Mouse (Mus musculus) frontal cortex, postnatal 25 days (tissue): ENCODE measurements around the gene Vcp.

Source experiments
- DNase-seq, 2 experiments: peaks; one replicate each; pipeline ENCODE4 v3.0.0; 2022; ENCODE audit warnings: low spot score in 2 of 2

Vcp gene

DNA sequence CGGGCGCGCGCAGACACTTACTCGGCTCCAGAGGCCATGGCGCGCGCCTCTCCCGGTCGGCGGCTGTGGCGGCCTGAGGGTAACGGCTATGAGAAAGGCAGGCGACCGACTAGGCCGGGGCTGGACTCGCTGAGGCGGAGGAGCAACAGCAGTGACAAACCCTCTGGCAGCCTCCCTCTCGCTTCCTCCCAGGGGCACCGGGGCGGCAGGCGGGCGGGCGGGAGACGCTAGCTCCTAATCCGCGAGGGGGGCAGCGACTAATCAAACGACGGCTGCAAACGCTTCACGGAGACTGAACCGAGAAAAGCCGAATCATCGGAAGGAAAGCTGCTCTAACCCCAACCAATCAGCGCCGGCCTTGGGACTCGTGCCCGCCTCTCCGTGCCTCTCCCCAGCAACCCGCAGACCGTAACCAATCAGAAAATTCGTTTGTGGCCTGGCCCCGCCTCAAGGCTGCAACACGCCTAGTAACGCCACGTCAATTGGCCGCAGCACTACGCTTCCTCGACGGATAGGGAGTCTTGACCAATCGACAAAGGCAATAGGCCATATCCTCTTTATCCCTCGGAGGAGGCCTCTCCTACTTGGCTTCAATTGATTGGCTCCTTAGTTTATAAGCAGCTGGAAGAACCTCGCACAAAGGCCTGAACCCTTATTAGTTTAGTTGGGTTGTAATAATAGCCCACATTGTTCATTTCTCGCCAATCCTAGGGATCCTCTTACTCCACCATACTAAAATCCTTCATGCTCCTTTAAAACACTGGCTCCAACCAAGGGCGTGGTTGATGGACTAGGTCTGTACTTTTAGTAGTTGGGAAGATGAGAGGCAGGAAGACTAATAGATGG is at the start of gene Vcp:
Gene Vcp (minus strand): TSS at position 367 of the 846 bp plus-strand sequence.
- peak; percentile 97 for DNase-seq

DNA sequence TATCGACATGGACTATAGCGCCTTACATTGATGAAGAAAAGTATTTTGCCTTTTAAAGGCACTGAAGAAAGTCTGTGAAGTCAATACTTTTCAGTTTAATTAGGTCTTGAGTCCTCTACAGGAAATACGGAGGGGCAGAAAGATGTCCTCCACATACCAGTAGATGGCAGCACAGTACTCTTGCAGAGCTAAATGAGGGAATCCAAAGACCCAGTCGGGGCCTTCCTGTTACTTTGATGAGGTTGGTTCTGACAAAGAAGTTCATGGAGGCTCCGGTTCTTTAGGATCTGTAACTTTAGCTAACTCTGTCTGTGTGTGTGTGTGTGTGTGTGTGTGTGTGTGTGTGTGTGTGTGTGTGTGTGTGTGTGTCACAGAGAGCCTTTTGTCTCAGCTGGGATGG is 46.9 kb upstream of the Vcp start:
- DNase-seq: no peak

DNA sequence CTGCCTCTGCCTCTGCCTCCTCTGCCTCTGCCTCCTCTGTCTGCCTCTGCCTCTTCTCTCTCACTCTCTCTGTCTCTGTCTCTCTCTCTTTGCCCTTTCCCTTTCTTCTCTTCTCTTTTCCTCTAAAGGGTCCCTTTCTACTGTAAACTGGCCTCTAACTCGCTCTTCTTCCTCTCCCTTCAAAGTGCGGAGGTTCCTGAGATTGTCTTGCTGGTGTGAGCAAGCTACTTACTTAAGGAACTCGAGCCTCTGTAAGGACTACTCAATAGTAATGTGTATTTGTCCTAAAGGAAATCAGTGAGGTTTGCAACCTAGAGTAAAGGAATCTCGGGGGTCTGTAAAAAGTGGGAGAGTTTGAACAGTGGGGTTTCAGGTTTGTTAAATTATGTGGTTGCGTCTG is 46.3 kb upstream of the Vcp start:
- DNase-seq: no peak

DNA sequence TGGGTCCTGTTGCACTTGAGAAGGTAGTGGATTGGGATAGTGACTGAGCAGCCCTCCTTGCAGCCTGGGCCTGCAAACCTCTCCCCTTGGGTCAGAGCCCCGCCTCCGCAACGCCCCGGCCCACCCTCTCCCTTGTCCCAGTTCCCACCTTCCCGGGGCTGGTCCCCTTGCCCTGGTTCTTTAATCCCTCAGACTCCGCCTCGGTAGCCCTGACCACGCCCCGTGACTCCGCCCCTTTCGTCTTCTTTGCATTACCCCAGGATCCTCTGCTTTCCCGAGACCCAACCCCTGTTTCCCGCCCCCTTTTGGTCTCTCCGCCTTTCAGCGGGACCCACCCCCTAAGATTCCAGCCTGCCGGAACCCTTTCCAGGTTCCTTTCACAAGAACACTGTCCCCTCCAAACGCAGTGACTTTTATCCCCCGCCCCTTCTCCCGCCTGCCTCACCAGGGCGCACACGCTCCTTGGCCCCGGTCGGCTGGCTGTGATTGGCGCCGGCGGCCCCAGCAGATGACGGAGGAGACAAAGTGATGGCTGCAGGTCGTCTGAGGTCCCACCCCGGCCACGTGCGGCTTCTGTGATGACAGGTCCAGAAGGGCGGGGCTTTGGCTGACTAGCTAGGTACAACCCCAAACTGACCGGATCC is 45.5 kb upstream of the Vcp start, which contains the start of gene Fam214b:
Gene Fam214b (minus strand): TSS at position 562 of the 644 bp plus-strand sequence.
- peak; percentile 83 to 92 for DNase-seq

DNA sequence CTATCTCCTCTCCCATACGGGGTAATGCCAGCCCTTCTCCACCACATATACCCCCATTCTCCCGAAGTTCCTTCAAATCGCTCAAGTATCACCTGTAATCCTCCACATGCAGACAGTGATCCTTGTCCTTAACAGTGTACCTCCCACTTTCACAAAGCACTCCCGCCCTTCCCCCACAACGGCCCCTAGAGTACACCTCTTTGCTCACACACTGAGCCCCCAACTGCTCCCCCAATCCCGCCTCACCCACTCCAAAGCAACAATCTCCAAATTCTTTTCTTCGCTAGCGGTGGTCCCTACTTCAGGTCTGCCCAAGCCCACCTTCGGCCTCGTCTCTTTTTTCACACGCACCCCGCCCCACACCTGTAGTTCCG is 45.0 kb upstream of the Vcp start:
- DNase-seq: no peak

DNA sequence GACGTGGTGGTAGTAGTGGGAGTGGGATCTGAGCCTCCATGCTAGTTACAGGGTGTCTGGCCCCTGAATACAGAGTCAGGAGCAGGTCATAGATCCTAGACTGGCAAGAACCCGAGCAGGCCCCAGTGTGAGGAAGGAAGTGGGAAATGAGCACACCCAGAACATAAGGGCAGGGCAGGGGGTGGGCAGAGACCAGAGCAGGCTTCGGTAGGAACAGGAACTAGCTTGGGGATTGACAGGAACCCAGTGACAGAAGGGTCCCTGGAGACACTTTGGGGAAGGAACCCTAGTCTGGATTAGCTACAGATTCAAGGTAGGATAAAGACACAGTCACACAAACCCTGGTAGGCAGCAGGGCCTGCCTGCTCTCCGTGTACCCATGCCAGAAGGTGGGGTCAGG is 44.4 kb upstream of the Vcp start:
- no peak for DNase-seq

DNA sequence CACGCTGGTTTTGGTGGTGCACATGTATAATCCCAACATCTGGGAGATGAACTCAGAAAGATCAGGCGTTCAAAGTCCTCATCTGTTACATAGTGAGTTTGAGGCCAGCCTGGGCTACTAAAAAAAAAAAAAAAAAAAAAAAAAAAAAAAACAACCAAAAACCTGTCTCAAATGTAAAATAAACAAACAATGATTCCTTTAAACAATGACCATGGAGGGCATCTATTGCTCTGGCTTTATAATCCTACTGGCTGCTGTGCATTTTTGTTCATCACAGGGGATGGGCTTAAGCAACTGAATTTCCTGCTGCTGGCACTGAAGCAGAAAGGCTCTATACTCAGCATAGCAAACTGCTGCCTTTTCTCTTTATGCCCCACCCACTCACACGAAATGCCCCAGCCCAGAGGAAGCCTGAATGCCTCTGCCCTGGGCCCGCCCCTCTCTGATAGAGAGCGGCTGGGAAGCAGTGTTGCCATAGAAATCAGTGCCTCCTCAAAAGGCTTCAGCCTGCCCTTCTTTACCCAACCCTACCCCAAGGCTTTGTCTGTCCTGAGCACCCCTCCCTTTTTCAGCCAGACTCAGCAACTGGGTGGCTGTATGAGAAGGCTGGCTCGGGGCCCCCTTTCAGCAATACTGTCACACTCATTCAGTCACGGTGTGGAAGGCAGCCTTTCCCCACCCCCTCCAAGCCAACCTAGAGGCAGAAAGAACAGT is 43.5 kb upstream of the Vcp start:
- no peak for DNase-seq

DNA sequence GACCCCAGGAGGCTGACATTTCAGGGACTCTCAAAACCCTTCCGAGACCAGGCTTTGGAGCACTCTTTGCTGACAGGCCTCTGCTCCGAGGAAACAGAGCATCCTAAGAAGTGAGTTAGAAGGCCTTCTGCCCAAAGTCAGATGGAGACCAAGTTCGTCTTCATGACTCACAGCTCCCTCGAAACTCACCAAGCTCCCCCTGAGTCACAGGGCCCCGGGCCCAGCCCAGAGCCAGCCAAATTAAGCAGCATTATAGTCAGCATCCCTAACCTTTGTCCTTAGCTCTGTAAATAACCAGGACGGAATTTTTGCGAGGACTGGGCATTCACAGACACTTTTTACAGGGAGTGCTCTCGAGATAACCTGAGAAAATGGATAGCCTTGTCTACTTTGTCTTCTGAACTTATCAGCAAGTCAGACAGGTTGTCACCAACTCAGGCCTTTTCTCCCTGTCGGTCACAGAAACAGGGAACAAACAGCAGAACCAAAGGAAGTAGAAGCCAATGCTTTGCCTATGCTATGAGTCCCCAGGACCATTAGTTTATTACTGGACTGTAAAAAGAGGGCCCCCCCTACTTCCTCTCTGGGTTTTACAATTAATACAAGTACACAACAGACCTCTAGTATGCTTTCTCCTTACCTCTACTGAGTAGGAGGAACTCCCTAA is 40.7 kb upstream of the Vcp start:
- no peak for DNase-seq

DNA sequence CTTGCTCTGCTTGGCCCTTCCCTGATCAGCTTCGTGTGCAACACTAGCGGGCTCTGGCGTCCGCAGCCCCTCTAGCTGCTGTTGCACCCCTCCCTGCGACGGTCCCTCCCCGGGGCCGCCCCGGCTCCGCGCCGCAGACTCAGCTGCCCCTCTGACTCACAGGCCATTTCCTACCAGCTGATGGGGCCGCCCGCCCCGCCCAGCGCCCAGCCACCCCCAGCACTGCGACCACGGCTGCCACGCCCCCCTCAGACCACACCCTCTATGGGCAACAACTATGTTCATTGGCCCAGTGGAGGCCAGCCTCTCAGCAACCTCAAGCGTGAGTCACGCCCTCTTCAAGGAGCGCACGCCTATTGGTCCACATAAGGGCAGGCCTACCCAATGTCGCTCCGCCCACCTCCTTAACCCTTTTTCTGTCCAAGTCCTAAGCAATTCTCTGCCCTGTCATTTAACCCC is 39.8 kb upstream of the Vcp start:
- peak; percentile 76 to 85 for DNase-seq

DNA sequence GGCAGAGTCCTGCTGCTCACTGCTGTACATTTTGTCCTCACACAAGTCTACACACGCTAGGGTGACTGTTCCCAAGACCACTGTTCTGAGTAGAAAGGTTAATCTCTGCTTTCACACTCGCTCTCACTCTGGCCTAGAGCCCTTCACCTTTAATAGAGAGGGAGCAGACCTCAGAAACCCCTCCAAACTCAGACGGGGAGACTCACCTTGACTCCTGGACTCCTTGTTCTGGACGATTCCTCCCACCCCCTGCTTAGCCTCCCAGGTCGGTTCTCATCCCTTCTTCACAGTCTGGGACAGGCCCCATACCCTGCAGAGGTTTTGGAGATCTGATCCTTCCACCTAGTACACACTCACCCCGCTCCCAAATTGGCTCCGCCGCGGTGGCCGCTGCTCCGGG is 39.3 kb upstream of the Vcp start:
- DNase-seq: no peak

DNA sequence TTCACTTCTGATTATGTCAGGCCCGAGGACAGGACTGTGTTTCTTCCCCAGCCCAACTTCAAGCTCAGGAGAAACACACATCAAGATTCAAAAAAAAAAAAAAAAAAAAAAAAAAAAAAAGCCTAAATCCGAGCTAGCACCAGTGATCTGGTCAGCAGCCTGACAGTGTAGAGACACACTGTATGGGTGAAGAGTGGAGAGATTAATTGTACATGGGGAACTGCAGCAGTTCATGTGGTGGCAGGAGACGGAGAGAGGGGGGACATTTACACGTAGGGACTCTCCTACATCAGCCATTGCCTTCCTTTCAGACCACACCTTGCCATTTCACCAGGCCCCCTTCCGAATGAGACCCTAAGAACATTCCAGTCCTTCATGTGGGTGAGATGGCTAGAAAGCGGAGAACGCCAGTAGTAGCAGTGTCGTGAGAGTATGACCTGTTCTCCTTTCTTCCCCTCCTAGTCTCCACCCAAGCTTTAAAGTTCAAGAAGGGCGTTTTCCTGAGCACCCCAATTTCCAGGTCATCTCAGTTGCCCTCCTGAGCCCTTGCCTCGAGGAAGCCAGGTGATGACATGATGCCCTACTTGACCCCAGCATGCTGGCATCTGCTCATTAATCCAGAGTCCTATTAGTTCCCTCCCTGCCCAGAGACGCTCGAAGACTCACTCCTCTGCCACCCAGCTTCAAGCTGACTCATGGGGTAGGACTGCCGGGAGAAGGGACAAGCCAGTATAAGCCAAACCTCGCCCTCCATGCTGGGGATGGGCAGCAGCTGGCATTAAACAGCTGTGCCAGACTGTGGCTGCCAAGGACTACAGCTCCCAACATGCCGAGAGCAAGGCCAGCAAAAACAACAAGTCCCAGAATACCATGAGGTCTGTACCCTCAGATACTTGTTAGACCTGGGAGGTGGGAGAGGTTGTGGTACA is 38.5 kb upstream of the Vcp start:
- no peak for DNase-seq

DNA sequence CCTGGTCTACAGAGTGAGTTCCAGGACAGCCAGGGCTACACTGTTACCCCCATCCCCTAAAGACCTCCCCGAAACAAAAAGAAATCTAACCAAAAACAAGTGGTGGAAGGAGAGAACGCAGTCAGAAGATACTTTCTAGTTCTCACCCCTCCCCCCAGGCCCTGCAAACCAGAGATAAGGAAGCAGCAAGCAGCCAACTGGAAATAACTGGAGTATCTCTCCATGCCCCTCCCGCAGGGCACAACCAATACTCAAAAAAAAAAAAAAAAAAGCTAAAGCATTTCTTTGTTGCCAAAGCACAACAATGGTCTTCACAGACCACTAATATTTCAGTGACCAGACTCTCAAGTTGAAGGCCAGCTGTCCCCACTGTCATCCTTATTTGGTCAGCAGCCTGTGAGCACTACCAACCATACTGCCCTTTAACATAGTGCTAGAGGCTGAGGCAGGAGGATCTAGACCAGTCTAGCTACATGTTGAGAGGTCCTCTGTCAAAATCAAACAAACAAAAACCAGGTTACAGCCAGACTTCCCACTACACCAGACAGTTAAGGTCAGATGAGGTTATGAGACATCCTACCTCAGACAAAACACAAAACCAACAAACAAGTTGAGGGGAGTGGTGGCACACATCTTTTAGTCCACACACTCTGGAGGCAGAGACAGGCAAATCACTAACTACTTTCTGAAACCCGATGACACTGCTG is 37.7 kb upstream of the Vcp start:
- no peak for DNase-seq

DNA sequence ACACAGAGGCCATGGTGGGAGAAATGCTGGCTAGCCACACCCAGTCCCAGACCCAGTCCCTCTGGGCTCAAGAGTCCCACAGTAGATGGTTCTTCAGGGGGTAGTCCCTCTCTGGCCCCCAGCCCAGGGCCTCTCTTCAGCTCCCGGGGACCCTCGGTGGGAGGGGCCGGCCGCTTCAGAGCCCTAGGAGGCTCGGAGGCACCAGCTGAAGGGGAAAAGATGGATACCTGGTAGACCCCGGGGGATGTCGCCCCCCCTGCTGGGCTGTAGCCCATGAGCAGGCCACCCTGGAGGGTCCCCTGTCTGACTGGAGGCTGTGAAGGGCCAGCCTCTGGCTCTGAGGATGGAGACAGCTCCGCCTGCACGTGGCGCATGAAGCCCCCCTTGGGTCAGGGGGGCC is 36.0 kb upstream of the Vcp start:
- DNase-seq: no peak

DNA sequence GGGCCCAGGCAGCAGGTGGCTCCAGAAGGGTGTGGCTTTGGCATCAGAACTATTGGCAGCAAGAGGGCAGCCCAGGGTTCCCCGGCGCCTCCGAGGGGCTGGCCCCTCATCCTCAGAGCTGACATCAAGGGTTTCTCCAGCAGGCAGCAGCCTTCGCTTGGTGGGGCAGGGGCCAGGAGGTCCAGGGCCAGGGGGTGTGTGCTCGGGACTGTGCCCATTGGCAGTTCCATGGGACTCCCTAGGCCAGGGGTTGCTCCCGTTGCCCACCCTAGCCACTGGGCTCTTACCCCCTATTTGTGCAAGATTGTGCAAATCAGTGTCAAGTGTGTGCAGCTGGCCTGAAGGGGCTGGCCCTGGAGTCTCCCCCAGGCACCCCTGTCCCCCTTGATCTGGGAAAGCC is 35.5 kb upstream of the Vcp start:
- DNase-seq: no peak

DNA sequence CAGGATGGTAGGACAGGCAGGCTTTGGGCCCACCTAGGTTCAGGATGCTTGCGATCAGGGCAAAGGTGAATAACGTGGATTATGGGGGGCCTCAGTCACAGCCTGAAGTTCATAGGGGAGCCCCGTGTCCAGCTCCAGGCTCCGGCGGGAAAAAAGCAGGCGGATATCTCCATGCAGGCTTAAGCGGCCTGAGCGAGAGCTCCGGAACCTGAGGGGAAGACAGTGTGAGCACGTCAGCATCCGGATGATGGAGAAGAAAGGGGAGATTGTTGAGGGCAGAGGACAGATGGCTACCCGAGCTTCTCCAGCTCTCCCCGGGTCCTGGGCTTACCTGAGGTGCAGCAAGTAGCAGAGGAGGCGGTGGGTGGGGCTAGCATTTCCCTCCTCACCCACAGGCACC is 33.2 kb upstream of the Vcp start:
- DNase-seq: no peak

DNA sequence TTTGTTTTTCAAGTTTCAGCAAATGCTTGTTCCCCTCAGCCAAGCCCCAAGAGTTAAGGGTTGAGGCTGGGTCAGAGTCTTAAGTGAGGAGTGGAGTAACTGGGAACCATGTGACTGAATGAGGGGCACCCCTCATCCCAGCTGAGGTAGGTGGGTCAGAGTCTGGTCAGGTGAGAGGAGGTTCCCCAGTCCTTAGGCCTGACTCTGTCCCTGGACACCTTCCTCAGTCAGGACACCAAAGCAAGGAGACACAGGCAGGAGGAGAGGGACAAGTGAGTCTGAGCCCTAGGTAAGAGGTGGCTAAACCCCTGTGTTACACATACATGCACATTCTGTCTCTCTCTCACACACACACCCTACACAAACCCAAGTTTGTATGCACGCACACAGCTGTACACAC is 32.2 kb upstream of the Vcp start:
- DNase-seq: no peak

DNA sequence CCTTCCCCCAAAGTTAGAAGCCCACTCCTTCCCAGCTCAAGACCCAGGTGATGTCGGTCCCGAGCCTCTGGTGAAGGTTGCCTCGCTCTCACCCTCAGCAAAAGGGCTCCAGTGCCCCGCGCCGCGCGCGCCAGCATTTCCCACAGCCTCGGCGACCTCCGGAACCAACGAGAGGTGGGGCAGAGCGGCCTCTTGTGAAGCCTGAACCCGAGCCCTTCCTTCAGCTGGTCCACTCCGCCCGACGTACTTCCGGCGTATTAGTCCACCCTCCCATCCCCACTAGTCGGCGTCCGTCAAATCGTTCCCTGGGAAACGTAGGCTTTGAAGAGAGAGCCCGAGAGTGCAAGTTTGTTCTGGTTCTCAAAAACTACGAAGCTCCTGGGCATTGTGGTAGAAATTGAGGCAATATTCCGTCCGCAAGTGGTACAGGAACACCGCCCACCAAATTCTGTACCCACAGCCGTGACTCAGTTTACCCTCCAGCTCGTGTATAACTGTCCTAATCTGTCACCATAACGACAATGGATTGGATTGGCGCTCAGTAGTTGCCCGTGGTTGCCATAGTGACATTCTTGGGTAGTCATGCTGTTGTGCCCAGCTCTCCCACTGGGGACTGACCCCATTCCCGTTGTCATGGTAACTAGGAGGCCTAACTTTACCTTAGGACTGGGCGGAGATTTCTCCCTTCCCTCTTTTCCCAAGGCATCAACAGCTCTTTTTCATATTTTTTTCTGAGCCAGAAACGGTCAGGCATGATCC is 31.1 kb upstream of the Vcp start, which contains the start of gene Stoml2:
Gene Stoml2 (minus strand): TSS at position 474 of the 759 bp plus-strand sequence.
- DNase-seq: peak; percentile 81 to 87

DNA sequence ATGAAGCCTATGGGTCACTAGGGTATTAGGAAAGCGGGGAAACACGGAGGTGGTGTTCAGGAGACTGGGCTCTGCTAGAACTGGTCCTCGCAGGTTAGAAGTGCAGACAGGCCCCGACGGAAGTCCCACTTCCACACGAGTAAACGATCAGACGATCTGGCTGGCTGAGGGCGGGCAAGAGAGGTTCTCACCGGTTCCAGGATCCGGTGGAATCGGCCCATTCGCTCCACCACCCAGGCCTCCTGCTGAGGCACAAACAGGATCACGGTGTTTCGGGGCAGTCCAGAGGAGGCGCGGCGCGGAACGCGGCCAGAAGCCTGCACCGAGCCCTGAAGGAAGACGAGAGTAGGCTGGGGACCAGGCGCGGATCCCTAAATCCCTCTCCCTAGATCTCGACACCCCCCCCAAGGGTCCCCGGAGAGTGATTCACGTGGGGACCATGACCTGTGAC is 30.5 kb upstream of the Vcp start:
- no peak for DNase-seq

DNA sequence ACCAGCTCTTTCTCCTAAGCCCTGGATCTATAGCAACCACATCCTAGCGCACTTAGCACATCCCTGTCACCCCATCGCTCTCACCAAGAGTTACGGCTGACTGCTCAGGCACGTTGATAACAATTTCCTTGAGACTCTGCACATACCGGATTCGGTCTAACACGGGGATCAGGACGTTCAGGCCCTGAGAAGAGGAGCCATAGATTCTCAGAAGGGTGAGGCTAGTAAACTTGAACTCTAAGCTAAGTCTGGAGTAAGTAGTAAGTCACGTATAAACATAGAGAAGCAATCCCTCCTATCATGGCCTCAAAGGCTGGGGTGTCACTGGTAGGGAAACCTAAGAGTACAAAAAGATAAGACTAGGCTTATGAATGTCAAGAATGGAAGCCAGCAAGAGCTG is 30.0 kb upstream of the Vcp start:
- DNase-seq: no peak
